Mouse (Mus musculus) thymus, adult 2 months (tissue): ENCODE measurements at regions not wholly inside any gene's neighbourhood (a gene's known extent, or its start where the extent isn't known, plus 50 kb on each side); places are given as distances from the start of the nearest gene placed in this dataset.

Experiments used
- DNase-seq: peaks from one replicate; pipeline ENCODE4 v3.0.0; 2021
- H3K27ac ChIP-seq: fragments of 200-500 bp; 2 replicates; pipeline ENCODE4 v1.5.1; 2012; ENCODE audit warnings: low read length, control low read depth; ENCODE audit not compliant: control insufficient read depth, insufficient read depth
- H3K27me3 ChIP-seq: fragments of 200-500 bp; 2 replicates; pipeline ENCODE4 v1.6.1; 2012; ENCODE audit warnings: mild to moderate bottlenecking, low read length, moderate library complexity, mixed read lengths; ENCODE audit not compliant: control insufficient read depth, insufficient read depth
- H3K36me3 ChIP-seq: fragments of 200-500 bp; 2 replicates; pipeline ENCODE4 v1.6.1; 2012; ENCODE audit warnings: mild to moderate bottlenecking, low read length, moderate library complexity; ENCODE audit not compliant: control insufficient read depth, insufficient read depth
- H3K4me1 ChIP-seq: fragments of 200-500 bp; replicated peaks from 2 replicates; pipeline ENCODE4 v1.6.1; 2012; ENCODE audit warnings: low read length; ENCODE audit not compliant: control insufficient read depth, insufficient read depth
- H3K4me3 ChIP-seq: fragments of 200-500 bp; 2 replicates; pipeline ENCODE4 v1.5.1; 2012; ENCODE audit warnings: mild to moderate bottlenecking, low read length, control low read depth, moderate library complexity; ENCODE audit not compliant: control insufficient read depth, insufficient read depth
- CTCF ChIP-seq: fragments of 200-500 bp; IDR thresholded peaks from 2 replicates; pipeline ENCODE4 v1.5.1; 2012; ENCODE audit warnings: mild to moderate bottlenecking, control low read depth, low read length, moderate library complexity, borderline replicate concordance; ENCODE audit not compliant: control insufficient read depth, poor library complexity, insufficient read depth; ENCODE audit errors: extremely low read depth
- POLR2A ChIP-seq: fragments of 200-500 bp; IDR thresholded peaks from 2 replicates; pipeline ENCODE4 v1.6.1; 2012; ENCODE audit warnings: mild to moderate bottlenecking, low read length, control low read depth, moderate library complexity; ENCODE audit not compliant: control insufficient read depth, poor library complexity, insufficient read depth; ENCODE audit errors: extremely low read depth
- WGBS: fragments of 180-500 bp; shearing (Covaris S2); methylation state at CpG from one replicate; pipeline ENCODE4 v1.1.7; 2018; 5-methylcytosine and 5-hydroxymethylcytosine counted together

- H3K27ac ChIP-seq, result no peak overlapping the region
- H3K27me3 ChIP-seq, result no peaks in the 10 kb centered on the region
- WGBS, result 98% methylated on average over 4 of the region's 4 CpGs
- no peaks in the 10 kb centered on the region for H3K36me3 ChIP-seq
- no peak for DNase-seq
- no peaks in the 10 kb centered on the region for H3K4me1 ChIP-seq
- H3K4me3 ChIP-seq, result no peak overlapping the region
- TF ChIP-seq CTCF, result no peak
- no peak for TF ChIP-seq POLR2A
Measured at GRCm38 (mm10) chr2:46368882-46369281, 1251.7 kb upstream of the Zeb2 start.

- 85% methylated on average over 3 of the region's 3 CpGs for WGBS
- TF ChIP-seq CTCF, result no peak
- TF ChIP-seq POLR2A, result no peak
- Histone ChIP-seq H3K27me3 (no peaks in the 10 kb centered on the region), H3K4me3 (no peak overlapping the region), H3K36me3 (no peaks in the 10 kb centered on the region), H3K4me1 (no peaks in the 10 kb centered on the region), H3K27ac (no peak overlapping the region)
- no peak for DNase-seq
Measured at GRCm38 (mm10) chr2:46366135-46366485, 1248.9 kb upstream of the Zeb2 start.

- H3K27ac ChIP-seq, result no peak overlapping the region
- H3K4me1 ChIP-seq, result no peaks in the 10 kb centered on the region
- TF ChIP-seq CTCF, result no peak
- TF ChIP-seq POLR2A, result no peak
- H3K36me3 ChIP-seq, result no peaks in the 10 kb centered on the region
- no peak overlapping the region for H3K4me3 ChIP-seq
- DNase-seq, result no peak
- no peaks in the 10 kb centered on the region for H3K27me3 ChIP-seq
- 71% methylated on average over 4 of the region's 4 CpGs for whole genome bisulfite sequencing
Measured at GRCm38 (mm10) chr2:46365428-46366134, 1248.4 kb upstream of the Zeb2 start.

GRCm38 (mm10) chr2:46360049-46360712 is 1243.0 kb upstream of the Zeb2 start:
- TF ChIP-seq CTCF, result no peak
- no peak for TF ChIP-seq POLR2A
- no peak overlapping the region for H3K27ac ChIP-seq
- H3K27me3 ChIP-seq, result no peaks in the 10 kb centered on the region
- H3K4me1 ChIP-seq, result no peaks in the 10 kb centered on the region
- H3K36me3 ChIP-seq, result no peaks in the 10 kb centered on the region
- no peak overlapping the region for H3K4me3 ChIP-seq
- WGBS, result 65% methylated on average over 4 of the region's 4 CpGs
- no peak for DNase-seq

- Histone ChIP-seq H3K4me3 (no peak overlapping the region), H3K4me1 (no peaks in the 10 kb centered on the region), H3K27ac (no peak overlapping the region), H3K27me3 (no peaks in the 10 kb centered on the region), H3K36me3 (no peaks in the 10 kb centered on the region)
- TF ChIP-seq CTCF (no peak), POLR2A (no peak)
- no peak for DNase-seq
- 96% methylated on average over 3 of the region's 3 CpGs for WGBS
Measured at GRCm38 (mm10) chr2:46358225-46358624, 1241.0 kb upstream of the Zeb2 start.

GRCm38 (mm10) chr2:46356651-46357050 is 1239.5 kb upstream of the Zeb2 start:
- no peak for DNase-seq
- Histone ChIP-seq H3K36me3 (no peaks in the 10 kb centered on the region), H3K4me3 (no peak overlapping the region), H3K27ac (no peak overlapping the region), H3K4me1 (no peaks in the 10 kb centered on the region), H3K27me3 (no peaks in the 10 kb centered on the region)
- WGBS, result 98% methylated on average over 3 of the region's 3 CpGs
- TF ChIP-seq POLR2A (no peak), CTCF (no peak)

GRCm38 (mm10) chr2:46340694-46341093 is 1223.5 kb upstream of the Zeb2 start:
- WGBS, result 95% methylated on average over 4 of the region's 4 CpGs
- DNase-seq, result no peak
- no peaks in the 10 kb centered on the region for H3K36me3 ChIP-seq
- no peaks in the 10 kb centered on the region for H3K27me3 ChIP-seq
- no peak overlapping the region for H3K4me3 ChIP-seq
- TF ChIP-seq POLR2A (no peak), CTCF (no peak)
- H3K27ac ChIP-seq, result no peak overlapping the region
- no peaks in the 10 kb centered on the region for H3K4me1 ChIP-seq

GRCm38 (mm10) chr2:46316666-46317065 is 1199.5 kb upstream of the Zeb2 start:
- no peak overlapping the region for H3K27ac ChIP-seq
- no peak for TF ChIP-seq CTCF
- no peak for TF ChIP-seq POLR2A
- H3K27me3 ChIP-seq, result no peaks in the 10 kb centered on the region
- no peaks in the 10 kb centered on the region for H3K36me3 ChIP-seq
- WGBS, result 31% methylated on average over 2 of the region's 2 CpGs
- no peak overlapping the region for H3K4me3 ChIP-seq
- DNase-seq, result no peak
- H3K4me1 ChIP-seq, result no peaks in the 10 kb centered on the region
